Mouse (Mus musculus) bone marrow, adult 2 months (tissue): Measurements from ENCODE around the gene Sdhaf2.

Experiments
- CTCF ChIP-seq: fragments of 200-500 bp; IDR thresholded peaks from 2 replicates; pipeline ENCODE4 v1.5.1; 2011; ENCODE audit warnings: low read length, control low read depth; ENCODE audit not compliant: control insufficient read depth, insufficient read depth
- POLR2A ChIP-seq: fragments of 200-500 bp; IDR thresholded peaks from 2 replicates; pipeline ENCODE4 v1.6.1; 2011; ENCODE audit warnings: low read depth, mild to moderate bottlenecking, control low read depth, low read length, borderline replicate concordance; ENCODE audit not compliant: control insufficient read depth

- TF ChIP-seq CTCF (0 out of 2 replicates have a peak, but pooled peaks have one; percentile 2), POLR2A (no peak)
Measured at GRCm38 (mm10) chr19:10520355-10520754, 5.6 kb downstream of the Sdhaf2 start.
